Mouse (Mus musculus) hindbrain, embryonic 10.5 days (tissue): ENCODE measurements at regions not wholly inside any gene's neighbourhood (a gene's known extent, or its start where the extent isn't known, plus 50 kb on each side); places are given as distances from the start of the nearest gene placed in this dataset.

ENCODE experiments used
- DNase-seq: peaks from one replicate; pipeline ENCODE4 v3.0.0-alpha.2; 2017; ENCODE audit warnings: low spot score
- H3K27ac ChIP-seq: fragments of 300-500 bp; sonication (generic); 2 replicates; pipeline ENCODE4 v1.5.1; 2016; ENCODE audit warnings: mild to moderate bottlenecking, moderate library complexity
- H3K27me3 ChIP-seq: fragments of 300-500 bp; sonication (generic); 2 replicates; pipeline ENCODE4 v1.6.1; 2016; ENCODE audit warnings: mild to moderate bottlenecking; ENCODE audit not compliant: poor library complexity, insufficient read depth, severe bottlenecking
- H3K36me3 ChIP-seq: fragments of 300-500 bp; sonication (generic); 2 replicates; pipeline ENCODE4 v1.6.1; 2016; ENCODE audit warnings: mild to moderate bottlenecking, moderate library complexity
- H3K4me1 ChIP-seq: fragments of 300-500 bp; sonication (generic); replicated peaks from 2 replicates; pipeline ENCODE4 v1.6.1; 2016; ENCODE audit warnings: mild to moderate bottlenecking
- H3K4me3 ChIP-seq: fragments of 300-500 bp; sonication (generic); 2 replicates; pipeline ENCODE4 v1.5.1; 2016; ENCODE audit warnings: mild to moderate bottlenecking, moderate library complexity
- H3K9me3 ChIP-seq: fragments of 300-500 bp; sonication (generic); 2 replicates; pipeline ENCODE4 v1.6.1; 2016; ENCODE audit warnings: mild to moderate bottlenecking, moderate library complexity
- WGBS: fragments of 180-500 bp; shearing (Covaris S2); methylation state at CpG from one replicate; pipeline ENCODE4 v1.1.7; 2016; 5-methylcytosine and 5-hydroxymethylcytosine counted together

DNA sequence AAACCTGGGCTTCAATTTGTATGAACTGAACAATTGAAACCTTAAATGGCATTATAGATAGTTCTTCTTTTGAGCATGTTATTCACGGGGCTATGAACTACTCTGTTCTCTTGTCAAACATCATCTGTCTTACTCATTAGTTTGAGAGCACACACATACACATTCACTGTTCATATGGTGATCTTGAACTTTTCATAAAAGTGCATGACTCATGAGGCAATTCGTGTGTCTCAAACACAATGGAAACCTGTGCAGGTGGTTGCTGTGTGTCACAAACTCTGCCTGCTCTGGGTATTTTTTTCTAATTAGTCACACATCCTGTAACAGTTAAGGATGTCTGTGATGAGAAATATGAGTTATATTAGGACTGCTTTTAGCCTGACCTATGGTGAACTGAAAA lies 79.8 kb upstream of the Itprid2 start:
- 83% methylated on average over 2 of the region's 2 CpGs for WGBS
- H3K27me3 ChIP-seq: no peaks in the 10 kb centered on the region

DNA sequence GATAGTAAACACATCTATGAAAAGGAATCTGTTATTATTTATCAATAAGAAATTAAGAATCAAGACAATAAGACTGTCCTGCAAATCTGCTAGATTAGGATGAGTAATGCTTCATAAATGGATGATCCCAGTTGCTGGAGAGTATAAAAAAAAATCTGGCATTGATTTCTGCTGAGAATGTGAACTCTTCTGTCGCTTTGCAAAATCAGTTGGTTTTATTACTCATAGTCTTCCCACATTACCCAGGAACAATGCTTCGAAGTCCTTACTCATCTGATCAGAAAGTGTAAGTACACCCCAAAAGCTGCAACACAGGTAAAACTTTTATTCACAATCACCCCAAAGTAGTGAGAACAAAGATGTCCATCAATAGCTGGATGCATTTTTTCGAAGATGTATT lies 77.8 kb upstream of the Itprid2 start:
- DNase-seq: no peak
- 92% methylated on average over 3 of the region's 3 CpGs for WGBS
- Histone ChIP-seq H3K9me3 (no peaks in the 10 kb centered on the region), H3K36me3 (no peaks in the 10 kb centered on the region), H3K4me1 (no peaks in the 10 kb centered on the region), H3K4me3 (no peak overlapping the region), H3K27ac (no peak overlapping the region), H3K27me3 (no peaks in the 10 kb centered on the region)

More for the DNA sequence above, 79.8 kb upstream of the Itprid2 start:
- H3K36me3 ChIP-seq: no peaks in the 10 kb centered on the region
- H3K27ac ChIP-seq: no peak overlapping the region
- H3K4me1 ChIP-seq: no peaks in the 10 kb centered on the region
- no peak for DNase-seq
- no peaks in the 10 kb centered on the region for H3K9me3 ChIP-seq
- H3K4me3 ChIP-seq: no peak overlapping the region

GRCm38 (mm10) chr2:79566280-79566933 lies 68.7 kb upstream of the Itprid2 start:
- 15% methylated on average over 3 of the region's 3 CpGs for WGBS
- DNase-seq: peak; percentile 29
- peak overlapping the region; percentile 53 for H3K27ac ChIP-seq

GRCm38 (mm10) chr2:79567413-79567934 lies 67.7 kb upstream of the Itprid2 start:
- Histone ChIP-seq H3K9me3 (no peaks in the 10 kb centered on the region), H3K4me1 (peaks cover 17% of the 10 kb centered on the region), H3K36me3 (no peaks in the 10 kb centered on the region), H3K4me3 (no peak overlapping the region), H3K27me3 (no peaks in the 10 kb centered on the region), H3K27ac (no peak overlapping the region)
- no peak for DNase-seq
- 68% methylated on average over 3 of the region's 3 CpGs for WGBS

More at GRCm38 (mm10) chr2:79566280-79566933, 68.7 kb upstream of the Itprid2 start:
- H3K36me3 ChIP-seq: no peaks in the 10 kb centered on the region
- H3K9me3 ChIP-seq: no peaks in the 10 kb centered on the region
- H3K4me1 ChIP-seq: peaks cover 17% of the 10 kb centered on the region
- no peak overlapping the region for H3K4me3 ChIP-seq
- no peaks in the 10 kb centered on the region for H3K27me3 ChIP-seq

DNA sequence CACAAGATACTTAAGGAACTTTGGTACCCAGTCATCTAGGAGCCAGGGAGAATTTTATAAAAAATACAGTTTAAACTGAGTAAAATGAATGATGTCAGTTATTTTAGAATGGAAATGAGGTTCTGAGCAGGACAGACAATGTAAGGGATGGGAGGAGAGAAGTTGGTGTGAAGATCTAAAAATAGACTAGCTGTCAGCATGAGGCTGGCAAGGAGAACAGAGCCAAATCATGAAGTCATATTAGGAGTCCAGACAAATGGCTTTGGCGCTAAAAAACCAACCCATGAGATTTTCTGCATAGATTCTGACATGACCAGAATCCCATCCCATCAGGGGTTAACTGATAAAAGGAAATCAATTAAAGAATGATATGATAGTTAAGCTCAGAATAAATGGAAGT lies 65.5 kb upstream of the Itprid2 start:
- no peaks in the 10 kb centered on the region for H3K9me3 ChIP-seq
- no peak overlapping the region for H3K27ac ChIP-seq
- no peak overlapping the region for H3K4me3 ChIP-seq
- WGBS: 84% methylated on average over 1 of the region's 1 CpGs
- H3K36me3 ChIP-seq: no peaks in the 10 kb centered on the region
- H3K4me1 ChIP-seq: peaks cover 17% of the 10 kb centered on the region
- H3K27me3 ChIP-seq: no peaks in the 10 kb centered on the region
- no peak for DNase-seq

DNA sequence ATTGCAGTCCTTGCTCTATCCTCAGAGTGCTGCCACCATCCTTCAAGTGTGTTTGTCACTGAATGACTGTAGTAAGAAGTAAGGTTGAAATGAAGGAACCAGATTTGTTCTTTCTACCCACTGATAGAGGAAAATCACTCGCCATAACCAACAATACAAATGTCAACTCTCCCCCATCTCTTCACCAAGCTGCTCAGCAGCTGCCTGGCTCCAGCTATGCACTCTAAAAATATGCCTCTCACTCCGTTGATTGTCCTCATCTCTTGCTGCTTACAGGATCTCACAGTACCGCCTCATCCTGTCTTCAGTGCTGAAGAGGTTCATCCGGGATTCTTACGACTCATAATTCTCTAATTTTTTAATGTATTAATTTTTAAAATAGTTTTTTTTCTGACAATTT lies 63.2 kb upstream of the Itprid2 start:
- H3K4me3 ChIP-seq: no peak overlapping the region
- H3K4me1 ChIP-seq: peaks cover 9% of the 10 kb centered on the region
- DNase-seq: no peak
- H3K27me3 ChIP-seq: no peaks in the 10 kb centered on the region
- H3K36me3 ChIP-seq: no peaks in the 10 kb centered on the region
- H3K9me3 ChIP-seq: no peaks in the 10 kb centered on the region
- no peak overlapping the region for H3K27ac ChIP-seq
- 86% methylated on average over 5 of the region's 5 CpGs for whole genome bisulfite sequencing

DNA sequence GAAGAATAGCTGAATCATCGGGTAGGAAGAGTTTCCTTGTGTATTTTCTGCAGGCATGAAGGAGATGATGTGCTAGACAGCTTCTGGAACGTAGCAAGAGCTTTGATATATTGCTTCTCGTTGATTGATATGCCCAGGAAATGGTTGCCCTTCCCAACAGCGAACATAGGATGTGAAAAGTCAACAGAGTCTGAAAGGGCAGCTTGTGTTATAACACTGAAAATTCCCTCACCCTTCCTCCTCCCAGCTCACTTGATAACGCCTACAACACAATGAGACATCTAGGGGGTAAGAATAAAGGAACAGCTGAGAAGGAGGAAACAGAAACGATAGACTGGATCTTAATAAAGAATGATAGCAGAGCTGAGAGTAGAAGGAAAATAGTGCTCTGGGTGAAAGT lies 60.1 kb upstream of the Itprid2 start:
- WGBS: 73% methylated on average over 6 of the region's 6 CpGs
- H3K4me1 ChIP-seq: no peaks in the 10 kb centered on the region
- H3K4me3 ChIP-seq: no peak overlapping the region
- H3K27me3 ChIP-seq: no peaks in the 10 kb centered on the region
- H3K27ac ChIP-seq: no peak overlapping the region
- no peaks in the 10 kb centered on the region for H3K36me3 ChIP-seq
- H3K9me3 ChIP-seq: no peaks in the 10 kb centered on the region
- no peak for DNase-seq

DNA sequence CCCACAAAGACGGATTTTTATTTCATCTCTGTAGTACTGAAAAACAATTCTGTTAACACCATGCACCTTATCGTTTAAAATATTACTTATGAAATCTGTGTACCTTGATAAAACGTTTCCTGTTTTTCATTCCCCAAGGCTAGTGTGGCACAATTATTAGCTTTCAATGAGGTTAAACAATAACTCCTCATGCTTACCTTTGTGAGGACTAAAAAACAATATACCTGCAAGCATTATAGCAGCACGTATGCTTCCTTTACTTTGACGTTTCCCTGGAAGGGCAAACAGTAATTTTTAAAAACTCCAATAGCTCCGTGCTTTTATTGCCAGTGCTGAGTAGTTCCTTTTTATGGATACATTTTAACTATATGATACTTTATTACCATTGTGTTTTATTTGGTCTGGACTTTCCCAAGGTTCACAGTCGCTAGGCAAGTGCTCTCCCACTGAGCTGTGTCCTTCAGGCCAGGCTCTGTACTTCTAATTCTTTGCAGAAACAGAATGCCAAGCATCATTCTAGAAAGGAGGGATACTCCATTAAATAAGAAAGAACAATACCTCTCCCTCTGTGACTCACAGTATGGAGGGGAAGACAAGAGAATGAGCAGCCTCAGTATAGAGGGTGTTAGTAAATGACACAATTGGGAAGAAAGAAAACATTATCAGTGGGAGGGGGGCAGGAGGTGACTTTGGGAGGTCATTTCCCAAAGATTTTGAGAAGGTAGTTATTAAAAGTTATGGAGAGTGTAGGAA lies 50.0 kb upstream of the Itprid2 start:
- DNase-seq: no peak
- Histone ChIP-seq H3K4me3 (no peak overlapping the region), H3K27me3 (no peaks in the 10 kb centered on the region), H3K9me3 (no peaks in the 10 kb centered on the region), H3K4me1 (peaks cover 12% of the 10 kb centered on the region; the same call in 1 of the 2 replicates), H3K36me3 (no peaks in the 10 kb centered on the region), H3K27ac (no peak overlapping the region)
- WGBS: 76% methylated on average over 7 of the region's 7 CpGs
